Mouse (Mus musculus) kidney, embryonic 16.5 days (tissue): Measurements from ENCODE around the gene Gm49322. TPM values are rescaled to one million over a fixed set of nuclear protein-coding genes. Genes with fewer than 3 reads are reported as not detected.

Experiments
- ATAC-seq: fragments of 200-750 bp; cut with Nextera tagmentation; 2 replicates; pipeline ENCODE4 v1.8.0; 2017; ENCODE audit warnings: moderate TSS enrichment; ENCODE audit not compliant: low FRiP score, low TSS enrichment
- H3K27ac ChIP-seq: fragments of 300-500 bp; sonication (generic); 2 replicates; pipeline ENCODE4 v1.5.1; 2014; ENCODE audit warnings: low read length
- H3K27me3 ChIP-seq: fragments of 300-500 bp; sonication (generic); 2 replicates; pipeline ENCODE4 v1.6.1; 2014; ENCODE audit warnings: low read length, control low read depth, mixed read lengths; ENCODE audit not compliant: insufficient read depth
- H3K36me3 ChIP-seq: fragments of 300-500 bp; sonication (generic); 2 replicates; pipeline ENCODE4 v1.6.1; 2014; ENCODE audit warnings: low read length, control low read depth, mixed read lengths; ENCODE audit not compliant: insufficient read depth
- H3K4me1 ChIP-seq: fragments of 300-500 bp; sonication (generic); 2 replicates; pipeline ENCODE4 v1.6.1; 2014; ENCODE audit warnings: low read length, control low read depth, mixed read lengths; ENCODE audit not compliant: insufficient read depth
- H3K4me2 ChIP-seq: fragments of 300-500 bp; sonication (generic); replicated peaks from 2 replicates; pipeline ENCODE4 v1.6.1; 2014; ENCODE audit warnings: low read depth, low read length
- H3K4me3 ChIP-seq: fragments of 300-500 bp; sonication (generic); 2 replicates; pipeline ENCODE4 v1.5.1; 2014; ENCODE audit warnings: mild to moderate bottlenecking, low read length
- H3K9ac ChIP-seq: fragments of 300-500 bp; sonication (generic); replicated peaks from 2 replicates; pipeline ENCODE4 v1.6.1; 2014; ENCODE audit warnings: low read length
- H3K9me3 ChIP-seq: fragments of 300-500 bp; sonication (generic); 2 replicates; pipeline ENCODE4 v1.6.1; 2016; ENCODE audit warnings: low read length, control low read depth
- WGBS: fragments of 180-500 bp; shearing (Covaris S2); extraction: QIAGEN DNeasy Blood & Tissue Kit; methylation state at CpG from one replicate; pipeline ENCODE4 v1.1.7; 2014; 5-methylcytosine and 5-hydroxymethylcytosine counted together
- polyA plus RNA-seq: library from polyadenylated mRNA; unstranded; fragments of >200 nt; fragmentation: Nextera tagmentation; extraction: Ambion mirVana; gene quantifications from 2 replicates; pipeline ENCODE4 v1.2.1, GENCODE M21; 2015

Gm49322 gene
- polyA plus RNA-seq, 1 experiment from 2014 or later, result 4.2 TPM

- Histone ChIP-seq H3K36me3 (0 out of 2 replicates have a peak, but pooled peaks cover 8% of the 10 kb centered on the region), H3K27ac (peak within 1 kb of the TSS; percentile 6; the same call in 1 of the 2 replicates), H3K4me2 (peak within 1 kb of the TSS; percentile 98), H3K4me1 (peaks cover 24% of the 10 kb centered on the region), H3K9ac (peak within 1 kb of the TSS; percentile 85), H3K4me3 (peak within 1 kb of the TSS; percentile 76), H3K9me3 (no peaks in the 10 kb centered on the region), H3K27me3 (no peaks in the 10 kb centered on the region)
- ATAC-seq, result peak; percentile 96
- under 1% methylated on average over 72 of the region's 73 CpGs for WGBS
These were observed 15.7 kb upstream of the Gm49322 start, which contains the start of gene Abhd17a for GRCm38 (mm10) chr10:80589879-80590854. Abhd17a (minus strand) TSS chr10:80590341.

- H3K4me3 ChIP-seq, result no peak overlapping the region
These were observed 9.5 kb upstream of the Gm49322 start for GRCm38 (mm10) chr10:80596318-80596717.

GRCm38 (mm10) chr10:80602698-80603325 lies 3.0 kb upstream of the Gm49322 start, which contains the start of the genes Scamp4 and Adat3:
Scamp4 (plus strand) TSS chr10:80602872.
Adat3 (plus strand) TSS chr10:80602880.
- H3K36me3 ChIP-seq, result peaks cover 19% of the 10 kb centered on the region
- H3K9me3 ChIP-seq, result no peaks in the 10 kb centered on the region
- H3K27me3 ChIP-seq, result no peaks in the 10 kb centered on the region
- H3K4me1 ChIP-seq, result peaks cover 18% of the 10 kb centered on the region
- H3K27ac ChIP-seq, result peak within 1 kb of the TSS; percentile 89
- peak within 1 kb of the TSS; percentile 88 for H3K4me2 ChIP-seq
- WGBS, result under 1% methylated on average over 54 of the region's 54 CpGs
- ATAC-seq, result peak; percentile 95
- peak within 1 kb of the TSS; percentile 87 for H3K4me3 ChIP-seq
- peak within 1 kb of the TSS; percentile 78 for H3K9ac ChIP-seq

More at GRCm38 (mm10) chr10:80596318-80596717, 9.5 kb upstream of the Gm49322 start:
- H3K9ac ChIP-seq, result no peak overlapping the region
- no peaks in the 10 kb centered on the region for H3K36me3 ChIP-seq
- no peaks in the 10 kb centered on the region for H3K27me3 ChIP-seq
- H3K27ac ChIP-seq, result no peak overlapping the region
- H3K9me3 ChIP-seq, result no peaks in the 10 kb centered on the region
- 44% methylated on average over 4 of the region's 4 CpGs for WGBS
- no peak for ATAC-seq
- no peaks in the 10 kb centered on the region for H3K4me1 ChIP-seq
- H3K4me2 ChIP-seq, result no peak overlapping the region

DNA sequence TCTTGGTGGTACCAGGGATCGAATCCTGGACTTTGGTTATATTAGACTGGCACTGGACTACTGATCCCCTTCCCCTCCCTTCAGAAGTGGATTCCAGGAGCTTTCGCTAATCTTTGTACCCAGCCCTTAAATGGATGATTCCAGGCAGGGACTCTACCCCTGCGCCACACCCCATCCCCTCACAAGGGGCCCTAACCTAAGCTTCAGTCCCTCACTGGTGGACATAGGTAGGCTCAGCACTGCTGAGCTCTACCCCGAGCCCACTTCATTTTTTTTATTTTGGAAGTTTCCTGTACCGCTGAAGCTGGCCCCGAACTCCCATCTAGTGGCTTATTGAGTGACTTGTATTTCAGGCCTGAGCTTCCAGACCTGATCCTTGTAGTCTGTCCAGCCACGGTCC lies 2.5 kb upstream of the Gm49322 start:
- peak overlapping the region; percentile 78 for H3K9ac ChIP-seq
- H3K27ac ChIP-seq, result peak overlapping the region; percentile 89
- H3K4me2 ChIP-seq, result peak overlapping the region; percentile 88
- WGBS, result 30% methylated on average over 7 of the region's 7 CpGs
- ATAC-seq, result no peak
- H3K4me1 ChIP-seq, result peaks cover 18% of the 10 kb centered on the region
- H3K27me3 ChIP-seq, result no peaks in the 10 kb centered on the region
- H3K9me3 ChIP-seq, result no peaks in the 10 kb centered on the region
- peaks cover 24% of the 10 kb centered on the region for H3K36me3 ChIP-seq
- H3K4me3 ChIP-seq, result peak overlapping the region; percentile 87

DNA sequence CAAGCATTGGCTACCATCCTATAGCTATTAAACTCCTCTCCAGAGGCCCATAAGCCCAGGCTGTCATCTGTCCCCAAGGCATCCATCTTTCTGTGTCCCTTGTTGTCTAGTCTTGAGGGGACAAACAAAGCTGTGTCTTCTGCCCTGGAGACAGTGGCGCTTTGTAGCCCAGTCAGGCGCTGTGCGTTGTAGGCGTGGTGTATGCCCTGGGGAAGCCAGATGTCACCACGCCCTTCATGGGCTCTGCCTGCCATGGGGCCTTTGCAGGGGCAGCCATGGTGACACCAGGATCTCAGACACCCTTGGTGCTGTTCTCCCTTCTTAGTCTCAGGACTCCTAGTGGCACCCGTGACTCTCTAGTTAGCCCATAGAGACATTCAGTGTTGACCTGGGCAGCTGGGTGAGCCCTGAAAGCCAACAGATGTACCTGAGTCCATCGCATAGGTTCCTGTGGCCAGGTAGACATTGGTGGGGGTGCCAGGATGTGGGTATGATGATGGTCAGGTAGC lies 1.8 kb upstream of the Gm49322 start:
- peak overlapping the region; percentile 78 for H3K9ac ChIP-seq
- no peak for ATAC-seq
- peak overlapping the region; percentile 87 for H3K4me3 ChIP-seq

DNA sequence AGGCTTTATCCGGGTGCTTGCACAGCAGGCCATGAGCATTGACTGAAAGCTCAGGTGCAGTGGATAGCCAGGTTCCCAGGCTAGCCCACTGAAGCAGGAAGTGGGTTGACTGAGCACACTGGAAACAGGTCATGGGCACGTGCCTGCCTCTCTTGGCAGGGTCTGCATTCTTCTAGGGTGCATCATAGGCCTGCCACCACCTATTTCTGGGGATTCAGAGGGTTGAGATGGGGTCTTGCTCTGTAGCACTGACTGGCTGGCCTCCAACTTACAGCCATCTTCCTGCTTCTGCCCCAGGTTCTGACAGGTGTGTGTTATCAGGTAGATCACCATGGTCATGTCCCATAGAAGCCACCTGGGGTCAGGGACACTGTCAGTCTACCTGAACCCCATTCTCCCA lies 833 bp upstream of the Gm49322 start:
- 96% methylated on average over 2 of the region's 2 CpGs for WGBS
- Histone ChIP-seq H3K4me3 (no peak overlapping the region), H3K36me3 (peaks cover 35% of the 10 kb centered on the region), H3K4me1 (peaks cover 18% of the 10 kb centered on the region), H3K27me3 (no peaks in the 10 kb centered on the region), H3K4me2 (no peak overlapping the region), H3K9ac (no peak overlapping the region), H3K9me3 (no peaks in the 10 kb centered on the region), H3K27ac (no peak overlapping the region)
- no peak for ATAC-seq

More for the DNA sequence above, 1.8 kb upstream of the Gm49322 start:
- WGBS, result 94% methylated on average over 7 of the region's 7 CpGs
- H3K27me3 ChIP-seq, result no peaks in the 10 kb centered on the region
- peak overlapping the region; percentile 88 for H3K4me2 ChIP-seq
- H3K4me1 ChIP-seq, result peaks cover 18% of the 10 kb centered on the region
- no peak overlapping the region for H3K27ac ChIP-seq
- no peaks in the 10 kb centered on the region for H3K9me3 ChIP-seq
- H3K36me3 ChIP-seq, result peaks cover 31% of the 10 kb centered on the region

GRCm38 (mm10) chr10:80606306-80606705 lies 485 bp downstream of the Gm49322 start:
- Histone ChIP-seq H3K9ac (no peak overlapping the region), H3K4me1 (peaks cover 18% of the 10 kb centered on the region), H3K4me2 (no peak overlapping the region), H3K4me3 (no peak overlapping the region), H3K36me3 (peaks cover 37% of the 10 kb centered on the region), H3K27me3 (no peaks in the 10 kb centered on the region), H3K27ac (no peak overlapping the region), H3K9me3 (no peaks in the 10 kb centered on the region)
- no peak for ATAC-seq
- 90% methylated on average over 23 of the region's 23 CpGs for WGBS

DNA sequence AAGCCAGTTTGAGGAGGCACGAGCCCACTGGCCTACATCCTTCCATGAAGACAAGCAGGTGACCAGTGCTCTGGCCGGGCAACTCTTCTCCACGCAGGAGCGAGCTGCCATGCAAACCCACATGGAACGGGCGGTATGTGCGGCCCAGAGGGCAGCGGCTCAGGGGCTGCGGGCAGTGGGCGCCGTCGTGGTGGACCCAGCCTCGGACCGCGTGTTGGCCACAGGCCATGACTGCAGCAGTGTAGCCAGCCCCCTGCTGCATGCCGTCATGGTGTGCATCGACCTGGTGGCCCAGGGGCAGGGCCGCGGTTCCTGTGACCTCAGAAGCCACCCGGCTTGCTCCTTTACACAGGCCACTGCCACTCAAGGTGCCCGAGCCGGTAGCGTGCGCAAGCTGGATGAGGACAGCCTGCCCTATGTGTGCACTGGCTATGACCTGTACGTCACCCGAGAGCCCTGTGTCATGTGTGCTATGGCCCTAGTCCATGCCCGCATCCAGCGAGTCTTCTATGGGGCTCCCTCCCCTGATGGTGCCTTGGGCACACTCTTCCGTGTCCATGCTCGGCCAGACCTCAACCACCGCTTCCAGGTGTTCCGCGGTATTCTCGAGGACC lies 1.0 kb downstream of the Gm49322 start:
- ATAC-seq, result no peak
- peaks cover 40% of the 10 kb centered on the region for H3K36me3 ChIP-seq
- WGBS, result 92% methylated on average over 34 of the region's 34 CpGs

DNA sequence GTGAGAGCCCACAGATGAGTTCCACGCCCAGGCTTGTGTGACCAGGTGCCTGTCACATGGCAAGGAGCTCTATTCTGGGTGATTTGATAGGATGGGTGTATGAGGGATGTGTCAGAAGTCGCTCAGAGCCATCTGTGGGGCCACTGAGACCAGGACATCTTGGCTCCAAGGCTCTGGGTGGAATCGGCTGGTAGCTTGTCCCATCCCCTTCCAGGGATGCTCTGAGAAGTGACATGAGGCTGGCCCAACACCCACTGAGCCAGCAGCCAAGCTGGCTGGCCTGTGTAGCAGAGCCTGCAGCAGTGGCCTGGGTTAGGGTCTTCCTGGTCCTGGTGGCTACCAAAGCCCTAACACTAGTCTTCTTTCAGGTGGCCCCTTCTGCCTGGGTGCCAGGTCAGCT lies 2.6 kb downstream of the Gm49322 start:
- Histone ChIP-seq H3K9ac (no peak overlapping the region), H3K4me2 (no peak overlapping the region), H3K4me1 (peaks cover 9% of the 10 kb centered on the region), H3K9me3 (no peaks in the 10 kb centered on the region), H3K36me3 (peaks cover 49% of the 10 kb centered on the region), H3K27me3 (no peaks in the 10 kb centered on the region), H3K27ac (no peak overlapping the region), H3K4me3 (no peak overlapping the region)
- ATAC-seq, result no peak
- 83% methylated on average over 3 of the region's 3 CpGs for WGBS

More for the DNA sequence above, 1.0 kb downstream of the Gm49322 start:
- Histone ChIP-seq H3K4me2 (no peak overlapping the region), H3K27me3 (no peaks in the 10 kb centered on the region), H3K4me3 (no peak overlapping the region), H3K9ac (no peak overlapping the region), H3K4me1 (peaks cover 18% of the 10 kb centered on the region), H3K27ac (no peak overlapping the region), H3K9me3 (no peaks in the 10 kb centered on the region)
